Mouse (Mus musculus) midbrain, embryonic 11.5 days (tissue): ENCODE data around the gene Rbm20. TPM values are rescaled to one million over a fixed set of nuclear protein-coding genes. Genes with fewer than 3 reads are reported as not detected.
A peak's percentile ranks its signal among the peaks of the same experiment; 100 is the strongest.

Source experiments
- ATAC-seq: fragments of 200-750 bp; cut with Nextera tagmentation; 2 replicates; pipeline ENCODE4 v1.8.0; 2017; ENCODE audit warnings: moderate TSS enrichment, moderate library complexity; ENCODE audit not compliant: low FRiP score
- DNase-seq: peaks from one replicate; pipeline ENCODE4 v3.0.0; 2015; ENCODE audit warnings: low spot score; ENCODE audit errors: missing footprints
- H3K27ac ChIP-seq: fragments of 300-500 bp; sonication (generic); 2 replicates; pipeline ENCODE4 v1.5.1; 2014; ENCODE audit warnings: low read depth, low read length
- H3K27me3 ChIP-seq: fragments of 300-500 bp; sonication (generic); 2 replicates; pipeline ENCODE4 v1.6.1; 2014; ENCODE audit warnings: mild to moderate bottlenecking, low read length, moderate library complexity, mixed read lengths; ENCODE audit not compliant: control insufficient read depth, insufficient read depth
- H3K36me3 ChIP-seq: fragments of 300-500 bp; sonication (generic); 2 replicates; pipeline ENCODE4 v1.6.1; 2014; ENCODE audit warnings: mild to moderate bottlenecking, low read length, moderate library complexity, mixed read lengths; ENCODE audit not compliant: control insufficient read depth, insufficient read depth
- H3K4me1 ChIP-seq: fragments of 300-500 bp; sonication (generic); 2 replicates; pipeline ENCODE4 v1.6.1; 2014; ENCODE audit warnings: low read length; ENCODE audit not compliant: control insufficient read depth, insufficient read depth
- H3K4me2 ChIP-seq: fragments of 300-500 bp; sonication (generic); 2 replicates; pipeline ENCODE4 v1.6.1; 2014; ENCODE audit warnings: mild to moderate bottlenecking, moderate library complexity
- H3K4me3 ChIP-seq: fragments of 300-500 bp; sonication (generic); 2 replicates; pipeline ENCODE4 v1.5.1; 2014; ENCODE audit warnings: low read depth, low read length
- H3K9ac ChIP-seq: fragments of 300-500 bp; sonication (generic); 2 replicates; pipeline ENCODE4 v1.6.1; 2014; ENCODE audit warnings: low read length
- H3K9me3 ChIP-seq: fragments of 300-500 bp; sonication (generic); 2 replicates; pipeline ENCODE4 v1.6.1; 2016; ENCODE audit warnings: low read length; ENCODE audit not compliant: control insufficient read depth
- WGBS: fragments of 180-500 bp; shearing (Covaris S2); extraction: QIAGEN DNeasy Blood & Tissue Kit; methylation state at CpG from one replicate; pipeline ENCODE4 v1.1.7; 2014; 5-methylcytosine and 5-hydroxymethylcytosine counted together
- polyA plus RNA-seq: library from polyadenylated mRNA; unstranded; fragments of >200 nt; fragmentation: Nextera tagmentation; extraction: Ambion mirVana; gene quantifications from 2 replicates; pipeline ENCODE4 v1.2.1, GENCODE M21; 2014

Rbm20 gene
- polyA plus RNA-seq, 1 experiment from 2014 or later: 1.0 TPM

DNA sequence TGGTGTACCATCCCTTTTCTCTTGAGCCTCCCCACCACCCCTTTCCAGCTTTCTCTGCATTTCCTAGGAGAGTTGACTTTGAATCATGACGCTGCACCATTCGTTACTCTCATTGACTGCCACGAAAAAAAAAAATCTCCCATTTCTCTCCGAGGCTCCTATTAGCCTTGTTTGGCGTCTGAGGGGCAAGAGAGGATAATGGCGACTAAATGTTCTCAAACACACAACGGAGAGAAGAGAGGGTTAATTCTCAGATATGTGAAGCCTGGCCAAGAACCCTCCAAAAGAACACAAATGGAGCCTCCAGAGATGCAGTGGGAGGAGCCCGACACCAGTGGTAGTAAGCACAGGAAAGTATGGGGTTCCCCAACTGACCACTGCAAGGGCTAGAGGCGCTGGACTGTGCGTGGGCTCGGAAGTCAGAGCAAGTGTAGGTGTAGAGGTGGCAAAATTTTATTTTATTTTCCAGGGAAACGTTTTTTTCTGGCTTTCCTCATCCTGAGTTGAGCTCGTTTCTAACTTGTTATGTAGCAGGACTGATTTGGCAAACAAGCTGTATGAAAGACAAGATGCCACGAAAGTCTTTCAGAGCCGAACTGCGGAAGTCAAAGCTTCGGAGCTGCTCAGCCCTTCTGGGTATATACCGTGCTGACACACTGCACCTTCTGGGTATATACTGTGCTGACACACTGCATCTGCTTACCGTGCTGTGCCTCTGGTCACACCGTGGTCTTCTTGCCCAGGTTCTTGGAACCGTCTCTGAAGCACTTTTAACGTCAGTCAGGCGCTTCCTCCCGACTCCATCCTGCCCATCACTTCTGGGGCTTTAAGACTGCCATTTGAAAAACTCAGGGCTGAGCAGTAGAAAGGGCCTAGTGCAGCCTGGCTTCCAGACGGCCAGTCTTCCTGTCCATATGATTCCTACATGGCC is 222.1 kb downstream of the Rbm20 start:
- Histone ChIP-seq H3K27ac (no peak overlapping the region), H3K4me1 (peaks cover 6% of the 10 kb centered on the region; the same call in 1 of the 2 replicates), H3K9ac (no peak overlapping the region), H3K9me3 (no peaks in the 10 kb centered on the region), H3K36me3 (no peaks in the 10 kb centered on the region), H3K4me2 (no peak overlapping the region), H3K27me3 (no peaks in the 10 kb centered on the region), H3K4me3 (no peak overlapping the region)
- DNase-seq (no peak), ATAC-seq (no peak)
- WGBS: 86% methylated on average over 25 of the region's 25 CpGs

DNA sequence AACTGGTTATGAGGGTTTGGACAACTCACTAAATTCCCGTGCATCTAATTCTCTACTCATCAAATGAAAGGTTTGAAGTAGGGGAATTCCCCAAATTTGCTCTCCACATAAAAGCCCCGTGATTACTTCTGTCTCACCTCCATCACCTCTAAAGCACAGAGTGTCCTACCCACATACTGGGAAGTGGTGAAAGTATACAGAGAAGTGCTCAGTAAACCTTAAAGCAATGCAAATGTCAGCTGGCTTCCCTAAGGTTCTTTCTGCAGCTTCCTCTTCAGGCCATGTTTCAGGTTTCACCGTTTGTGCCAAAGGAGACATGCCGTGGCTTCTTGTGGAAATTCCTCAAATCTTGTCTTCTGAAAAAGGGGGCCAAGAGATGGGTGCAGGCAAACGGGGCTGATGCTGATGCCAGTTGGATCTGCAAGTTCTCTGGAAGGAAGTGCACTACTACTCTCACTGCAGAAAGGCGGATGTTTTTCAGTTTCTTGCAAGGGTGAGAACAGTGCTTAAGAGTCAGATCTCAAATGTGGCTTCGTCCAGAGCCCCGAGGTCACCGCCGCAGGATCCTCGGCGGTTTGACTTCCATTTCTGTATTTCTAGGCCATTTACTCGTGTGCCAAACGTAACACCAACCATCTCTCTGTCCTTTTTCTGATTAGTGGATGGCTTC is 223.0 kb downstream of the Rbm20 start:
- DNase-seq (no peak), ATAC-seq (no peak)
- WGBS: 85% methylated on average over 14 of the region's 14 CpGs

DNA sequence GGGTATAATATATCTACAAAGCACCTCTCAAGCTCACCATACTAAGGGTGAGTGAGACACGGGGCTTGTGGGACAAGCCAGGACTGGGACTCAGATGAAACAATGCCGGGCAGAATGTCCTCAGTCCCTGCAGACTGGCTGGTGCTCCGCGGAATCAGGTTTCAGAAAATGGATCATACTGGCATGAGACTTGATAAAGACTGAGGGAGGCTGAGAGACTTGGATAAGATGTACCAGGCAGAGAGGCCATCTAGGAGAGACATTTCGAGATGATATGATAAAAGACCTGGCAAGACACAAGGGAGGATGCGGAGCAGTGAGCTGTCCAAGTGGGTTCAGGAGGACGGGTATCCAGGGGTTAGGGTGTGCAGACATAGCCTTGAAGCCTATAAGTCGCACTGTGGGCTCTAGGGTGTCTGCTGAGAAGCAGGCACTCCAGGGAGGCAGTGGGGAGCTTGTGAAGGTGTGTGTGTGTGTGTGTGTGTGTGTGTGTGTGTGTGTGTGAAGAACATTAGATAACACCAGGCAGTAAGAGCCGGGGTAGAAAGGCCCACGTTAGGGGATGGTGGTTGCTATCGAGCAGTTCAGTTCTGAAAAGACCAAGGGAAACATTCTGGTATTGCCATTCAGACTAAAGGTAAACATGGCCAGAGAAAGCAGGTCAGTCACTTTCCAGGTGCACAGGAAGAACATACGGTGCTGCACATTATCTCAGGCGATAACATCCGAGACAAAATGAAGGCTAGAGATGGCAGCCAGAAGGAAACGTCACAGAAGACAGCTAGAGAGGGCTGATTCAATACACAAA is 225.0 kb downstream of the Rbm20 start:
- no peak overlapping the region for H3K27ac ChIP-seq
- peak overlapping the region; percentile 72 for H3K4me2 ChIP-seq
- peak overlapping the region; percentile 96; the same call in 1 of the 2 replicates for H3K4me3 ChIP-seq
- peaks cover 11% of the 10 kb centered on the region; the same call in 1 of the 2 replicates for H3K4me1 ChIP-seq
- H3K9me3 ChIP-seq: no peaks in the 10 kb centered on the region
- ATAC-seq (no peak; the same call in 1 of the 2 replicates), DNase-seq (no peak)
- 66% methylated on average over 15 of the region's 15 CpGs for WGBS
- H3K9ac ChIP-seq: peak overlapping the region; percentile 63
- no peaks in the 10 kb centered on the region for H3K36me3 ChIP-seq
- H3K27me3 ChIP-seq: no peaks in the 10 kb centered on the region

More for the DNA sequence above, 223.0 kb downstream of the Rbm20 start:
- Histone ChIP-seq H3K4me2 (no peak overlapping the region), H3K36me3 (no peaks in the 10 kb centered on the region), H3K9ac (no peak overlapping the region), H3K4me3 (no peak overlapping the region), H3K27ac (no peak overlapping the region), H3K27me3 (no peaks in the 10 kb centered on the region), H3K4me1 (peaks cover 11% of the 10 kb centered on the region; the same call in 1 of the 2 replicates), H3K9me3 (no peaks in the 10 kb centered on the region)

DNA sequence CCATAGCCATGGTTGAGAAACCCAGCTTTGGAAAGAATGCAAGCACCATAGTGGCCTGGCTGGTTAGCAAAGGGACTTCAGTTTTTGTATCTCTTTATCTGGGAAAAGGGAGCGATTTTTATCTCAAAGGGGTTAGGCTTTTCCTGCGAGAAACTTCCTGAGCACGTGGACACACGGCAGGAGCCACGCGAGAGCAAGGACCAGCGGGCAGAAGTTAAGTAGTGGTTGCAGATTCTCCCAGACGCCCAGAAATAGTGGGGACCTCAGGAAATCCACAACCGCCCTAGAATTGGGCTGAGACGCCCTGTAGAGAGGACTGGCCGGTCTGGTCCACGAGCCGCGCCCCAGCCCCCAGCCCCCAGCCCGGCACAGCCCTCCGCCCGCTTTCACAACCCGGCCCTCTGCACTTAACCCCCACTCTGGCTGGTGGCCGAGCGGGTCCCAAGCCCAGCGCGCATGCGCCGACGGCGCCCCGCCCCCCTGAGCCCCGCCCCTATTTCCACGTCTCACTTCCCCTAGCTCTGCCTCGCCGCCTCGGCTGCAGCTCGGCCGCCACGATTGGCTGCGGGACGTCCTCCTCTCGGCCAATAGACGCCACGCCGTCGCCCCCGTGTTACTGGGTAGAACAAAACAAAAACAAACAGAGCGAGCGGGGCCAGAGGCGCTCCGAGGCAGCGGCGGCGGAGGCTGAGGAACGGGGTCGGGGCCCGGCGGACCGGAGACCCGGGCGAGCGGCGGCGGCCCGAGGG is 225.8 kb downstream of the Rbm20 start:
- WGBS: under 1% methylated on average over 58 of the region's 61 CpGs
- DNase-seq: peak; percentile 100
- Histone ChIP-seq H3K4me1 (peaks cover 11% of the 10 kb centered on the region; the same call in 1 of the 2 replicates), H3K4me2 (peak overlapping the region; percentile 72), H3K36me3 (no peaks in the 10 kb centered on the region), H3K4me3 (peak overlapping the region; percentile 96), H3K27ac (peak overlapping the region; percentile 73), H3K27me3 (no peaks in the 10 kb centered on the region), H3K9ac (peak overlapping the region; percentile 63), H3K9me3 (no peaks in the 10 kb centered on the region)
- peak; percentile 98 for ATAC-seq

DNA sequence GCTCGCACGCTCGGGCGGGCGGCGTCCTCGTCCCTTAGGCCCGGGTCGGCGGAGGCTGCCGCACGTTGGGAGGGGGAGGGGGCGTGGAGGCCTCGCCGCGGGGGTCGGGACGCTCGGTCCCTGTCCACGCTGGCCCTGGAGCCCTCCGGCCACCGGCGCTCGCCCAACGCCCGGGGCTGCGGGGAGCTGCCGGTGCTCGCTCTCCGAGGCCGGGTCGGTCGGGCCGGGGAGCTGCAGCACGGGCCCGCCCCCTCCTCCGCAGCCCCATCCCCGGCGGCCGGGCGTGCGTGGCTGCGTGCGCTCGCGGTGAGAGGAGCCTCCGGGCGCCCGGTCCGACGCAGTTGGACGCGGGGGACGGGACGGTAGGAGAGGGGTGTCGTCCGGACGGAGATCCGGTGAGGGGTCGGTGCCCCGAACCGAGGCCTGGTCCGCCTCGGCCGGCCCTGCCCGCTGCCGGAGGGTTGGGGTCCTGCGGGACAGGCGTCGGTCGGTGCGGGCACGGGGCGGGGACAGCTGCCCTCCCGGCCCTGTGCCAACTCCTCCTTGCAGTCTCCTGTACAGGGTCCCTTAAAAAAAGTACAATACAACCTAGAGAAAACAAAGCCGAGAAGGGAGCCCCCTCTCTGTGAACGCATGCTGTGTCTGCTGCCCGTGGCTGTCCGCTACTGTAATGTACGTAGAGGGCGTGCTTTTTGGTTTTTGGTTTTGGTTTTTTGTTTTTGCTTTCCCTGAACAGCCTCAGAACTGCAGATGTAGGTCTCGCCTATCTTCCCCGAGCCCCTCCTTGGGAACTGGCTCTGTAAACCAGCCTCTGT is 226.6 kb downstream of the Rbm20 start:
- WGBS: 0% methylated on average over 75 of the region's 83 CpGs
- Histone ChIP-seq H3K4me3 (peak overlapping the region; percentile 96), H3K27me3 (no peaks in the 10 kb centered on the region), H3K27ac (peak overlapping the region; percentile 73), H3K9ac (peak overlapping the region; percentile 63), H3K36me3 (no peaks in the 10 kb centered on the region), H3K9me3 (no peaks in the 10 kb centered on the region), H3K4me1 (peaks cover 11% of the 10 kb centered on the region; the same call in 1 of the 2 replicates), H3K4me2 (peak overlapping the region; percentile 72)
- peak; percentile 94 for DNase-seq
- ATAC-seq: peak; percentile 81

DNA sequence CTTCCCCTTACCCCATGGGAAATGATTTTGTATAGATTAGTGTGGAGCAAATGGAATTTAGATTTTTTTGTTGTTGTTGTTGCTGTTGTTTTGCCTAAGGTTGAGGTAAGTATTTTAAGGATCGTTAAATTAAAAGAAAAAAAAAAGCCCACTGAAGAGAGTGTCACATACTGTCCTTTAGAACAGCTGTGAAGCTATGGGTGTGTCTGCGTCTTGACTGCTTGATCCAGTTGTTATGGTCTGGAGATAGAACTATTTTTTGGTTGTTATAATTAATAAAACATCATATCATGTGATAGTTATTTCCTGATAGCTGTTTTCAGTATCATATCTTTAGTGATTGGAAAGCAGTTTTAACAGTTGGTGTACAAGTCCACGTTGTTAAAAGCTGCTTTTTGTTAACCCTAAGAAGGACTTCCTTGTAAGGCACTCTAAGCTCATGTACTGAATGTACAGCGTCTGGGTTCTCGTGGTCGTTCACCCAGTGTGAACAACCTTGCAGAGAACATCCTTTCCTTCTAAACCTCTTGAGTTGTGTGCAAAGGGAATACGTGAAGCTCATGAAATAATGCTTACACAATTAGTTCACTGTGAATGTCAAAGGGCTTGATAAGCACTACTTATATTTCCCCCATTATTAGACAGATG is 227.9 kb downstream of the Rbm20 start:
- H3K4me2 ChIP-seq: peak overlapping the region; percentile 72

DNA sequence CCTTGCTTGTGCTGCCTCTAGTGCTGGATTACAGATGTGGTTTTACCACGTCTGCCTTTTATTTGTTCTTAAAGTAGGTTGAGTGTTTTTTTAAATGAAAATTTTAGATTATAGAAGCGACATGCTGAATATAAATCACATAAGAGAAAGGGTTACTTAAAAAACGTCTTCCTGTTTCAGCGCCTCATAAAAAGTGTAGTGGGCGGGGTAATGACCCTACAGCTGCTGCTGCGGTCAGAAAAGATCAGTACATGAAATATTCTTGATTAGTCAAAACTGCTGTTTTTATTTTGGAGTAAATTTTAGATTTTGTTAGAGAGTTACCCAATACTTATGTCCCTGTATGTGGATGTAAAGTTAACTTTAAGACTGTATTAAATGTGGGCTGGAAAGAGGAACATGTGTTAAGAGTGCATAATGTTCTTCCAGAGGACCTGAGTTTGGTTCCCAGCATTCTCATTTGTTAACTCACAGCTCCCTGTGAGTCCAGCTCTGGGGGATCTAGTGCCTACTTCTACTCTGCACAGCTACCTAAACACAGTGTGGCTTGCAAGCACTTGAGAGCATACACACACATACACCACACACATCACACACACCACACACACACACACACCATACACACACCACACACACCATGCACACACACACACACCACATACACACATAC is 229.1 kb downstream of the Rbm20 start:
- 81% methylated on average over 6 of the region's 6 CpGs for WGBS
- Histone ChIP-seq H3K4me3 (no peak overlapping the region), H3K36me3 (peaks cover 2% of the 10 kb centered on the region; the same call in 1 of the 2 replicates), H3K4me2 (no peak overlapping the region), H3K9ac (no peak overlapping the region), H3K9me3 (no peaks in the 10 kb centered on the region), H3K27ac (no peak overlapping the region), H3K4me1 (peaks cover 11% of the 10 kb centered on the region; the same call in 1 of the 2 replicates), H3K27me3 (no peaks in the 10 kb centered on the region)
- DNase-seq: no peak
- no peak for ATAC-seq

More for the DNA sequence above, 227.9 kb downstream of the Rbm20 start:
- H3K9ac ChIP-seq: no peak overlapping the region
- H3K9me3 ChIP-seq: no peaks in the 10 kb centered on the region
- DNase-seq (peak; percentile 84), ATAC-seq (no peak)
- H3K27ac ChIP-seq: no peak overlapping the region
- no peak overlapping the region for H3K4me3 ChIP-seq
- no peaks in the 10 kb centered on the region for H3K27me3 ChIP-seq
- peaks cover 11% of the 10 kb centered on the region; the same call in 1 of the 2 replicates for H3K4me1 ChIP-seq
- H3K36me3 ChIP-seq: peaks cover 2% of the 10 kb centered on the region; the same call in 1 of the 2 replicates
- 81% methylated on average over 7 of the region's 7 CpGs for WGBS
